Mouse (Mus musculus): ENCODE data around the gene Rpl6.

DNA sequence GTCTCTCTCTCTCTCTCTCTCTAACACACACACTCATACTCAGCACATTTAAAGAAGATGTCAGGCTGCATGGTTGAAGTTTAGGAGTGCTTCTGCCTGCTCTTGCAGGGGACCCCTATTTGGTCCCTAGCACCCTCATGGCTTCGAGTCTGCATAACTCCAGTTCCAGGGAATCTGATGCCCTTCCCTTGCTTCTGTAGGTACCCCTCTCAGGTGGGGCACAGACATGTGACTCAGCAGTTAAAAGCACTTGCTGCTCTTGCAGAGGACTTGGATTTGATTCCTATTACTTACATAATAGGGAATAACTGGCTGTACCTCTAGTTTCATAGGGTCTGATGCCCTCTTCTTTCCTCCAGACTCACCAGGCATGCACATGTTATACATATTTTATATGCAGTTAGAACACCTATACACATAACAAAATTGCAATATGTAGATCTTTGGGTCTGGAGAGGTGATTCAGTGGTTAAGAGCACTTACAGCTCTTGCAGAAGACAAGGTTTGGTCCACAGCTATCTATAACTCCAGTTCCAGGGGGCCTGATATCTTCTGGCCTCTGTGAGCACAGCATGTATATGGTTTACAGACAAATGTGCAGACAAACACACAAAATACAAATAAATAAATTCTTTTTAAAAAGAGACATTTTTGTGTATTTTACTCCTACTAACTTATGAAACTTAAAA lies 39.5 kb downstream of the Rpl6 start:
- TF ChIP-seq CTCF (IDR thresholded peaks at IDR 0.05; ENCODE audit: low read depth, low read length) = no peak
- TF ChIP-seq GATA1 (IDR thresholded peaks at IDR 0.05; ENCODE audit: borderline replicate concordance, low read length) = no peak
- no peak for TF ChIP-seq GATA2 (IDR thresholded peaks at IDR 0.05; ENCODE audit: borderline replicate concordance, low read depth, low read length)
- TF ChIP-seq TAL1 (conservative IDR thresholded peaks at IDR 0.05; ENCODE audit: low read depth, low read length) = no peak
- TF ChIP-seq POLR2AphosphoS5 (IDR thresholded peaks at IDR 0.05; ENCODE audit: insufficient replicate concordance, low read depth, low read length) = no peak

Measured in G1E (cell line).